Mouse (Mus musculus) hindbrain, embryonic 13.5 days (tissue): ENCODE measurements around the gene H2-Aa. TPM values are rescaled to one million over a fixed set of nuclear protein-coding genes. Genes with fewer than 3 reads are reported as not detected.

ENCODE experiments used
- ATAC-seq: fragments of 200-750 bp; cut with Nextera tagmentation; 2 replicates; pipeline ENCODE4 v1.8.0; 2017; ENCODE audit warnings: moderate TSS enrichment; ENCODE audit not compliant: low FRiP score
- H3K27ac ChIP-seq: fragments of 300-500 bp; sonication (generic); 2 replicates; pipeline ENCODE4 v1.5.1; 2015; ENCODE audit warnings: inconsistent platforms, mild to moderate bottlenecking, moderate library complexity
- H3K27me3 ChIP-seq: fragments of 300-500 bp; sonication (generic); 2 replicates; pipeline ENCODE4 v1.6.1; 2015; ENCODE audit warnings: mild to moderate bottlenecking, inconsistent platforms
- H3K36me3 ChIP-seq: fragments of 300-500 bp; sonication (generic); 2 replicates; pipeline ENCODE4 v1.6.1; 2015; ENCODE audit warnings: mild to moderate bottlenecking, inconsistent platforms
- H3K4me1 ChIP-seq: fragments of 300-500 bp; sonication (generic); replicated peaks from 2 replicates; pipeline ENCODE4 v1.6.1; 2015; ENCODE audit warnings: inconsistent platforms
- H3K4me2 ChIP-seq: fragments of 300-500 bp; sonication (generic); 2 replicates; pipeline ENCODE4 v1.6.1; 2015; ENCODE audit warnings: inconsistent platforms, mild to moderate bottlenecking, moderate library complexity
- H3K4me3 ChIP-seq: fragments of 300-500 bp; sonication (generic); 2 replicates; pipeline ENCODE4 v1.5.1; 2015; ENCODE audit warnings: mild to moderate bottlenecking, inconsistent platforms
- H3K9ac ChIP-seq: fragments of 300-500 bp; sonication (generic); 2 replicates; pipeline ENCODE4 v1.6.1; 2015; ENCODE audit warnings: mild to moderate bottlenecking, inconsistent platforms
- H3K9me3 ChIP-seq: fragments of 300-500 bp; sonication (generic); 2 replicates; pipeline ENCODE4 v1.6.1; 2016; ENCODE audit warnings: inconsistent platforms
- WGBS: fragments of 180-500 bp; shearing (Covaris S2); methylation state at CpG from one replicate; pipeline ENCODE4 v1.1.7; 2015; 5-methylcytosine and 5-hydroxymethylcytosine counted together
- polyA plus RNA-seq: library from polyadenylated mRNA; unstranded; fragments of >200 nt; fragmentation: Nextera tagmentation; extraction: Ambion mirVana; gene quantifications from 2 replicates; pipeline ENCODE4 v1.2.1, GENCODE M21; 2015

Gene H2-Aa
- polyA plus RNA-seq, 1 experiment from 2014 or later = 0.30 TPM

DNA sequence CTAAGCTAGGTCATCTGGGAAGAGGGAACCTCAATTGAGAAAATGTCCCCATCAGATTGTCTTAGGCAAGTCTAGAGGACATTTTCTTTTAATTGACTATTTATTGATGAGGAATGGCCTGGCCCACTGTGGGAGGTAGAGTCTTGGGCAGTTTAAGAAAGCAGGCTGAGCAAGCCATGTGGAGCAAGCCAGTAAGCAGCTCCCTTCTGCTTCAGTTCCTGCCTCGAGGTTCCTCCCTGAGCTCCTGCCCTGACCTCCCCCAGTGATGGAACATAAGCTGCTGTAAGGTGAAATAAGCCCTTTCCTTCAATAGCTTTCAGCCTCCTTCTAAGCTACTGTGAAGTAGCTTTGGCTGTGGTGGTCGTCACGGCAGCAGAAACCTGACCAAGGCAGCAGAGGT is 49.9 kb downstream of the H2-Aa start:
- H3K27me3 ChIP-seq = no peaks in the 10 kb centered on the region
- no peak for ATAC-seq
- no peaks in the 10 kb centered on the region for H3K4me1 ChIP-seq
- 0 out of 2 replicates have a peak, but pooled peaks cover 4% of the 10 kb centered on the region for H3K9me3 ChIP-seq
- no peak overlapping the region for H3K4me3 ChIP-seq
- H3K9ac ChIP-seq = no peak overlapping the region
- no peak overlapping the region for H3K27ac ChIP-seq
- H3K4me2 ChIP-seq = no peak overlapping the region
- H3K36me3 ChIP-seq = no peaks in the 10 kb centered on the region
- 88% methylated on average over 3 of the region's 3 CpGs for WGBS

GRCm38 (mm10) chr17:34236691-34237090 is 50.9 kb downstream of the H2-Aa start:
- no peak overlapping the region for H3K9ac ChIP-seq
- no peak overlapping the region for H3K4me3 ChIP-seq
- H3K27me3 ChIP-seq = no peaks in the 10 kb centered on the region
- H3K27ac ChIP-seq = no peak overlapping the region
- H3K36me3 ChIP-seq = no peaks in the 10 kb centered on the region
- WGBS = 83% methylated on average over 5 of the region's 5 CpGs
- H3K9me3 ChIP-seq = no peaks in the 10 kb centered on the region
- no peak overlapping the region for H3K4me2 ChIP-seq
- H3K4me1 ChIP-seq = no peaks in the 10 kb centered on the region
- ATAC-seq = no peak

DNA sequence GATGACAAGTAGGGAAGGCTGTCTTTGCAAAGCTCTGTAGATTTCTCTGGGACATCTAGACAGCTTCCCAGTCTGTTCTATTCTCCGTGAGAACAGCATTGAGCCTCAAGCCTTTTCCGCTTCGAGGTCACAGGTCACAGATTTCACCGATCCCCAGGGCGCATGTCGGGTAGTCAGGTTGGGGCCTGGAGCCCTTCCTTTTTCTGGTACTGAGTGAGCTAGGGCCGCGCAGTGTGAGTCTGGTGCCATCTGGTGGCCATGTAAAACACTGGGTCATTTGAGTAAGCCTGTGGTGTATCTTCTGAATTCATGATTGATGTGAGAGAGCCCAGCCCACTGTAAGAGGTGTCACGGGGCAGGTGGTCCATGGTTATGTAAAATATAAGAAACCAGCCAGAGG is 52.7 kb downstream of the H2-Aa start:
- H3K9ac ChIP-seq = no peak overlapping the region
- WGBS = 55% methylated on average over 9 of the region's 9 CpGs
- no peaks in the 10 kb centered on the region for H3K36me3 ChIP-seq
- no peak overlapping the region for H3K4me2 ChIP-seq
- ATAC-seq = no peak
- H3K27me3 ChIP-seq = no peaks in the 10 kb centered on the region
- no peaks in the 10 kb centered on the region for H3K9me3 ChIP-seq
- H3K4me1 ChIP-seq = no peaks in the 10 kb centered on the region
- H3K27ac ChIP-seq = no peak overlapping the region
- no peak overlapping the region for H3K4me3 ChIP-seq

Other genes starting within 250 kb of the H2-Aa start
- 3.2 and 3.8 TPM in 2 replicates for gene Col11a2, start 248.4 kb downstream of the H2-Aa start, polyA plus RNA-seq
- gene H2-Oa, start 195.5 kb downstream of the H2-Aa start, polyA plus RNA-seq = 0.18 TPM in 1 of 2 replicates, not detected in the other
- 14.4 and 16.9 TPM in 2 replicates for gene H2-DMa, start 168.3 kb downstream of the H2-Aa start, polyA plus RNA-seq
- gene Brd2, start 165.2 kb downstream of the H2-Aa start, polyA plus RNA-seq = 127 and 129 TPM in 2 replicates
- gene H2-DMb2, start 144.5 kb downstream of the H2-Aa start, polyA plus RNA-seq = 0.27 TPM in 2 replicates
- gene H2-DMb1, start 134.8 kb downstream of the H2-Aa start, polyA plus RNA-seq = 0.60 and 0.84 TPM in 2 replicates
- 1.1 and 1.3 TPM in 2 replicates for gene Tap1, start 100.3 kb downstream of the H2-Aa start, polyA plus RNA-seq
- 0.89 and 1.5 TPM in 2 replicates for gene Psmb9, start 100.1 kb downstream of the H2-Aa start, polyA plus RNA-seq
- 2.7 and 3.7 TPM in 2 replicates for gene Psmb8, start 90.1 kb downstream of the H2-Aa start, polyA plus RNA-seq
- 2.1 and 2.2 TPM in 2 replicates for gene Tap2, start 84.3 kb downstream of the H2-Aa start, polyA plus RNA-seq
- 0.06 TPM in 1 of 2 replicates, not detected in the other for gene H2-Ob, start 48.9 kb downstream of the H2-Aa start, polyA plus RNA-seq
- 1.2 and 1.9 TPM in 2 replicates for gene H2-Ab1, start 30.1 kb downstream of the H2-Aa start, polyA plus RNA-seq
- 1.5 and 3.4 TPM in 2 replicates for gene H2-Eb1, start 18.0 kb upstream of the H2-Aa start, polyA plus RNA-seq
- gene H2-Eb2, start 37.8 kb upstream of the H2-Aa start, polyA plus RNA-seq = 0.08 and 0.13 TPM in 2 replicates
- not detected in 2 replicates for gene Btnl2, start 67.0 kb upstream of the H2-Aa start, polyA plus RNA-seq
- not detected in 2 replicates for gene Btnl1, start 89.3 kb upstream of the H2-Aa start, polyA plus RNA-seq
- gene BC051142, start 111.0 kb upstream of the H2-Aa start, polyA plus RNA-seq = 3.6 and 4.1 TPM in 2 replicates
- not detected in 2 replicates for gene Btnl4, start 189.5 kb upstream of the H2-Aa start, polyA plus RNA-seq
- gene Btnl6, start 229.5 kb upstream of the H2-Aa start, polyA plus RNA-seq = not detected in 2 replicates